Mouse (Mus musculus): ENCODE data around the gene D930020B18Rik. TPM values are rescaled to one million over a fixed set of nuclear protein-coding genes. Genes with fewer than 3 reads are reported as not detected.

D930020B18Rik gene
- 0.06 and 0.10 TPM in 2 replicates for polyA plus RNA-seq (2015; fragmentation: Nextera tagmentation; extraction: Ambion mirVana)

- DNase-seq (ENCODE audit: low spot score) = peak; percentile 8
Measured at GRCm38 (mm10) chr10:121641272-121642053, at the start of gene D930020B18Rik. Gene D930020B18Rik, plus strand, starts transcription at chr10:121641588.

GRCm38 (mm10) chr10:121596580-121596979 is 44.8 kb upstream of the D930020B18Rik start:
- no peak for DNase-seq (ENCODE audit: low spot score)

GRCm38 (mm10) chr10:121601272-121601671 is 40.1 kb upstream of the D930020B18Rik start:
- no peak for DNase-seq (ENCODE audit: low spot score)

DNA sequence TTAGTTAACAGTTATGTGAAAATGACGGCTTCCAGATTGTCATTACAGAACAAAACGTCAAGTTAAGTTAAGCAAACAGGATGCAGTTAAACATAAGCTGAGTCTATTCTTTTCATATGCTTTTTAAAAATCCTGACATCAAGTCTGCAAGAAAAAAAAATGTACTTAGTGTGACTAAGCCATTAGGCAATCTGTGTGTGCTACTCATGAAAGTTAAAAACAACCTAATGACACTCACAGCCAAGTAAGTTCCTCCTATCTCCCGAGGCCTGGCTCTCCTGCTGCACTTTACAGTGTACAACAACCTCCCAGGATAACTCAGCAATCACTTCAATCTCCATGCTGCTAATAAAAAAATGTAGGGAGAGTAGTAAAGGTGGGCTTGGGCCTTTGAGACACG is 37.8 kb upstream of the D930020B18Rik start:
- DNase-seq (ENCODE audit: low spot score) = no peak

- no peak for DNase-seq (ENCODE audit: low spot score)
Measured at GRCm38 (mm10) chr10:121604632-121605344, 36.6 kb upstream of the D930020B18Rik start.

DNA sequence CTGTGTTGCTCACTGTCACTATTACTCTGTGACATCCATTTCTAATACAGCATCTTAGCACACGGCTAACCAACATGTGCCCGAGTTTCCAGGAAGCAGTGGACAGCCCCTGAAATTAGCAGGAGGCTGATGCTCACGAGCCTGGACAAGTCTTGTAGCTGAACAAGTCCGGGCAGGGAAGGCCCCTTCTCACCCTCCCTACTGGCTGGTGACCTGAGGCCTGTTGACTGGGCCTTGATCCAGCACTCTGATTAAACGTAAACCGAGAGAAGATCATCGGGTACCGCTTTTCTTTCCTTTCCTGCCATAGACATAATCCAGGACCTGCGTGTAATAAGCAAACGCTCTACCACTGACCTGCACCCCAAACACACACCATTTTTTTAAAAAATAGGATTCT is 33.2 kb upstream of the D930020B18Rik start:
- no peak for DNase-seq (ENCODE audit: low spot score)

DNA sequence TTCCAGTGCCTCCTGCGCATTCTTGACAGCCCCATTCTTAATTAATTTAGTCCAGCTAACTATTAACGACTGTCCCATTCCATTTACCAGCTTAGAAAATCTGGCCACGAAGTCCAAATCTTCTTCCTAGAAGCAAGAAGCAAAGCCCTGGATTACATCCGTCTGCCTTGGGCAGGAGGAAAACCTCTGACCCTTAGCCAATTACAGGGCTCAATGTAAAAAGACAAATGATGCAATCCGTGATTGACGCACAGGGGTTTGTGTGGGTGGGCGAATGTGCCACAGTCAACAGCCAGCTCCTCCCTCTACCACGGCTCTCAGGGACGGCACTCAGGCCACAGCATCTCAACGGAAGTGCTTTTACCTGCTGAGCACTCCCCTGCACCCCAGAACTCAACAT is 29.8 kb upstream of the D930020B18Rik start:
- DNase-seq (ENCODE audit: low spot score) = no peak

GRCm38 (mm10) chr10:121612448-121612847 is 28.9 kb upstream of the D930020B18Rik start:
- no peak for DNase-seq (ENCODE audit: low spot score)

DNA sequence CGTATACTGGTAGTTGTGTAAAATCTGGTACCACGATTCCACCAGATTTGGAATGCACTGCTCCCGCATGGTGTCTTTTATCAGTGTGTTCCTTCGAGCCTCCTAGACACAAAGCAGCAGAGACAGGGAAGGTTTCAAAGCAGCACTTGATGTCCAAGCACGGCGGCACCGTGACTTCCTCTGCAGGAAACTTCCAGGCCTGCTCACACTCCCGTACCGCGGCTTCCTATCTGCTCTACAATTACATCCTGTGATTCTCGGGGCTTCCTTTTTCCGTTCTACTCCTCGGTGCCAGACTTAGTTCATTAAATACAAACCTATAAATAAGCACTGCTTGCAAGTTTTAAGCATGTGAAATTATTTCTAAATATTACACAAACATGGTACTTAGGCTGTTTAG is 27.8 kb upstream of the D930020B18Rik start:
- DNase-seq (ENCODE audit: low spot score) = no peak

DNA sequence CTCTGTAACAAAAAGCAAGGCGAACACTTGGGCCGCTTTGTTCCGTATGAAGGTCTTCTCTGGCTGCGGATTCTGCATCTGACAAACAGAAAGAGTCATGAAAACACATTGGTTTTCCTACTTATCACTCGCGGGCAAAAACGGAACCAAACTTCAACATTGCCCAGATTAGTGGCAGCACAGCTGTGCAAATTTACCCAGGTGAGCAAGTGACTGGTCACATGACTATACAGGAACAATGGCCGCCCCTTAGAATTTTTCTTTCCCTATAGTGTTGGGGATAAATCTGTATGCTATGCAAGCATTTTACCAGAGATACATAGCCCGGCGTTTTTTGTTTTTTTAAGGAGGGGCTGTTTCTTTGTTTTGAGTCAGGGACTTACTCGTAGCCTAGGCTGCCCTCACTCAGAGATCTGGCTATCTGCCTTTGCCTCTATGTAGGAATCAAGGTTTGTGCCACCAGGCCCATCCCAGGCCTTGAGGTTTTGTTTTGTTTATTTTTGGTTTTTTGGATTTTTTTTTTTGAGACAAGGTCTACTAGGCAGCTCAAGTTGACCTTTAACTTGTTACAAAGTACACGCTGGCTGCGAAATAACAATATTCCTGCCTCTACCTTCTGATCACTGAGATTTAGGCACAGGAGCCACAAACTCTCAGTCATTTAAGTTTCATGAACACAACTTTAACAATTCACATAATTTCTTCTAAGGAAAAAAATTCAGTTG is 26.1 kb upstream of the D930020B18Rik start:
- DNase-seq (ENCODE audit: low spot score) = no peak

DNA sequence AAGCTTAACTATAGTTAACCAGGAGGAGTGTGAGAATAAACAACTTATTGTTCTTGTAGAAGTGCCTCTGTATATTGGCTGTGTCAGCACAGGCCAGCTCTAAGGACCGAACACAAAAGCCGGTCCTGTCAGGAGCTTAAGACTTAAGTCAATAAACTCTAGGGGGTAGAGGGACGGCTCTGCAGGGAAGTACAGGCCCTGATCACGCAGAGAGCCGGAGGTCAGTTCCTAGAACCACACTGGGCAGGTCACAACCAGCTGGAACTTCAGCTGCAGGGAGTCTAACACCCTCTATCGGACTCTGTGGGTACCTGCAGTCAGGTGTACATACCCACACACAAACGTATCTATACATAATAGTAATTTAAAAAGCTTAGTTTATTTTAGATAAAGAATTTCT is 25.5 kb upstream of the D930020B18Rik start:
- no peak for DNase-seq (ENCODE audit: low spot score)

DNA sequence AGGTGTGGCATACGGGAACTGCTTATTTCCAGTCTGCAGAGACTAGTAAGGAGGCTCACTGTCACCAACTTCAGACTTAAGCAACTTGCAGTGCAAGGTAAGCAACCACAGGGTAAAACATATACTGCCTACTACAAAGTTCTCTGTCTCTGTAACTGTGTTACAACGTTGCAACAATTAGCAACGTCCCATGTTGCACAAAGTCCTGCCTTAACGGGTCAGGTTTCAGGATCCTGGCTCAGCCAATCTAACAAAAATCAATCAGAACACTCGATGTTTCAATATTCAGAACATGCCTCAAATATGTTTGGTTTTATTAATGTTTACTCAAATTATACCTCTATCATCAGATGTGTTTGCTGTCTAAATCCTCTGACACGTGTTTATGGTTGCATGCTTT is 19.0 kb upstream of the D930020B18Rik start:
- no peak for DNase-seq (ENCODE audit: low spot score)

- no peak for DNase-seq (ENCODE audit: low spot score)
Measured at GRCm38 (mm10) chr10:121623670-121624069, 17.7 kb upstream of the D930020B18Rik start.

DNA sequence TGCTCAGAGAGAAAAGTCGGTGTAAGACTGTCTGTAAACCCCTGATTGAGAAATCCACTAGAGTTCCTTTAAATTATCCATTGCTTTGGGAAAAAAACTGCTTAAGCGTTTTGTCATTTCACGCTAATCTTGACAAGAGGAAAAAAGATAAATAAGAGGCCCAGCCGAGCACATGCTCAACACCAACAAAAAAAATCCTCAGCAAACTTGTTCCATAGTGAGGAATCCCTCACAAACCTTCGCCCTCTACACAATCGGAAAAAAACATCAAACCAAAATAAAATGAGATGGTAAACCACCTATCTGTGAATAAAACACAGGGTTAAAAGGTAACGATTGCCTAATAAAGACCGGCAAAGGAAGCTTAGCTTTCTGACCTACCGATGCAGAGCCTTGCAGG is 16.4 kb upstream of the D930020B18Rik start:
- no peak for DNase-seq (ENCODE audit: low spot score)

DNA sequence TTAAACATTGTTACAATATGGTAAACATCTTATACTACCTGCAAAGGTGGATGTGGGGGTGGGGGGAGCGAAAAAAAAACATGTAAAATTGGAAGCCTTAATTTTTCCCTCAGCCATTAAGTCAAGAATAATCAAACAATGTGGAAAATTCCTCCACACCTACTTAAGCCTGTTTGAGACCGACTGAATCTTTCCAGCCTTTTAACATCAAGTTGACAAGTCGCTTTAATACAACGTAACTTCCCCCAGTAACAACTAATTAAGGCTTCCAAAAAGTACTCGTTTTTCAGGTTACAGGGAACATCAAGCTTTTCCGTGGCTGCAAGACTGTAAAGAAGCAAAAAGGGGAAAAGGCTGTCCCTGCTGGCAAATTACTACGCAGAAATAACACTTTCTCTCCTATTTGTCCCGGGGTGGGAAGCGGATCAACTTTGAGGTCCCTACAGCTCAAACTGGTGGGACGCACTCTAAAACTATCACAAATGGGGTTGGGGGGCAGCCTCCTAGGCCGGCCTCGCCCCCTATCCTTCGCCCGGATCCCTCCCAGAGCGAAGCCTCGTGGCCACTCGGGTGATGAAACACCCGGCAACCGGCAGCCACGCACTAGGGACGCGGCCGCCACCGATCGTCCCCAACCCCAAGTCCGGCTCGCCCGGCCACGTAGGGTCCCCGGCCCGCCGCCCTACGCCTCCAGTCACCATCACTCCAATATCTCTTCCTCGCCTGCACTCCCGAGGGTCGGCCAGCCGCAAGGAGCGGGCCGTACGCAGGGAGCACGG is 15.8 kb upstream of the D930020B18Rik start:
- DNase-seq (ENCODE audit: low spot score) = no peak

- DNase-seq (ENCODE audit: low spot score) = peak; percentile 98
Measured at GRCm38 (mm10) chr10:121626186-121626882, 15.1 kb upstream of the D930020B18Rik start, which contains the start of gene Xpot. Gene Xpot, minus strand, starts transcription at chr10:121626332.

DNA sequence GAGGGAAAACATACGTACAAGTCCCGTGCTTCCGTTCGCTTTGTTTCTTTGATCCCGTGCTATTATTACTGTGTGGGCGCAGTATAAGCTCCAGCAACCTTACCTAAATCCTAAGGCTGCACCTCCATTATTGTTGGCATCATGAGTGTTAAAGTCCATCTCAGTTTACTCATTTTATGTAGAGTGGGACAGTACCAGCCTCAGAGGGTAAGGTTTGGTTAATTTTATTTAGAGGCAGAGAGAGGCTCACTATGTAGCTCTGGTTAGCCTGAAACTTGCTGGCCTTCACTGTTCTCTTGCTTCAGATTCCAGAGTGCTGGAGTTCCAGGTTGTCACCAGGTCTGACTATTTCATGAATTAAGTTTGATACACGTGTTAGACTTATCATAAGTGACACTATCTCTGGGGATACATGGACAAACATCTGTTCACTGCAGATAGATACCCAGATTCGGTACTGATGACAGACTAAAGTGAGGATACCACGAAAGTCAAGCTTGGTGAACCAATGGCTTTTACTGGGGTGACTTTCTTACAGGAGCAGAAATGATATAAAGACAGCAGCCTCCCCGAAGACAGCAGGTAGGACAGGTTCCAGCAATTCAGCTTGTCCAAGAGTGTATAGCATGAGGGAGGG is 14.1 kb upstream of the D930020B18Rik start:
- DNase-seq (ENCODE audit: low spot score) = no peak

GRCm38 (mm10) chr10:121628561-121629040 is 12.8 kb upstream of the D930020B18Rik start:
- DNase-seq (ENCODE audit: low spot score) = peak; percentile 15

DNA sequence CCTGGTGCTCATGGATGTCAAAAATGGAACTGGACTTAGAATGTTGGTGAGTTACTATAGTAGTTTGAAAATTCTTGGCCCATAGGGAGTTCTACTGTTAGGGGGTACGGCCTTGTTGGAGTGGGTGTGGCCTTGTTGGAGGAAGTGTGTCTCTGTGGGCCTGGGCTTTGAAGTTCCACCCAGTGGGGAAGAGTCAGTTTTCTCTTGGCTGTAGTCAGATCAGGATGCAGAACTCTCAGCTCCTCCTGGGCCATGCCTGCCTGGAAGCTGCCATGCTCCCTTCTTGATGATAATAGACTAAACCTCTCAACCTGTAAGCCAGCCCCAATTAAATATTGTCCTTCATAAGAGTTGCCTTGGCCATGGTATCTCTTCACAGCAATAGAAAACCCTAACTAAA is 7.2 kb upstream of the D930020B18Rik start:
- DNase-seq (ENCODE audit: low spot score) = no peak

DNA sequence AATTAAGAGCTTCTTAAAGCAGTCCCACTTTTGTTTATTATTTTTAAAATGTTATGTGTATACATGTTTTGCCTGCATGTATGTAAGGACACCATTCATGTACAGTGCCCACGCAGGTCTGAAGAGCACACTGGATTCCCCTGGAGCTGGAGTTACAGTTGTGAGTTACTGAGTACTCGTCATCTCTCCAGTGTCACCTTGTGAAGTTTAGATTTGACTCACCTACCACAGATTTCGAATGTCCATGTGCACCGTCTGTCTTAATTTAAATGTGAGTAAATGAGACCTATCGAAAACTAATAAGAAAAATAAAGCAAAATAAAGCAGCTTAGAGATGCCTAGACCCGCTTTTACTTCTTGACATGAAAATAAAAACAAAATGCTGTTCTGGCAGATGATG is 5.1 kb upstream of the D930020B18Rik start:
- DNase-seq (ENCODE audit: low spot score) = no peak

All from thymus, postnatal 0 days (tissue).